Mouse (Mus musculus): ENCODE measurements around the gene Rhbdl1.

DNA sequence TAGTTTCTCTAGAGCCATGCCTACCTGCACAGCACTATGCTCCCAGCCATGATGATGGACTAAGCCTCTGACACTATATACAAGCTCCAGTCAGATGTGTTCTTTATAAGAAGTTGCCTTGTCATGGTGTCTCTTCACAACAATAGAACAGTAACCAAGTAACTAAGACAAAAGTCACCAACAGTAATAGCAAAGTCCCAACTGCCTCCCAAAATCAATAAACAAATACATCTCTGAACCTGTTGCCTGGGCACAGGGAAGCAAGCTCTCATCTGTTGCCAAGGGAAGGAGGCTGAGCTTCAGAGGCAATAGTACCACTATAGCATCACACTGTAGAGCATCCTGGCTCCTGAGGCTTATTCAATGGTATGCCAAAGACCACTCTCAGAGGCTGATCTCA lies 49.7 kb upstream of the Rhbdl1 start:
- TF ChIP-seq POLR2A (IDR thresholded peaks at IDR 0.05; ENCODE audit: insufficient read length, low read depth) (no peak), USF1 (IDR thresholded peaks at IDR 0.05; ENCODE audit: low read depth) (no peak)
